Mouse (Mus musculus) liver, embryonic 16.5 days (tissue): Measurements from ENCODE around the gene Akp3. TPM values are rescaled to one million over a fixed set of nuclear protein-coding genes. Genes with fewer than 3 reads are reported as not detected.
A peak's percentile ranks its signal among the peaks of the same experiment; 100 is the strongest.

Experiments
- ATAC-seq: fragments of 200-750 bp; cut with Nextera tagmentation; 2 replicates; pipeline ENCODE4 v1.8.0; 2017; ENCODE audit warnings: low read depth, mild to moderate bottlenecking, moderate number of reproducible peaks, moderate library complexity
- H3K27ac ChIP-seq: fragments of 300-500 bp; sonication (generic); 2 replicates; pipeline ENCODE4 v1.5.1; 2014; ENCODE audit warnings: mild to moderate bottlenecking, low read length
- H3K27me3 ChIP-seq: fragments of 300-500 bp; sonication (generic); 2 replicates; pipeline ENCODE4 v1.6.1; 2014; ENCODE audit warnings: low read depth, low read length, mixed read lengths; ENCODE audit not compliant: control insufficient read depth, insufficient read depth
- H3K36me3 ChIP-seq: fragments of 300-500 bp; sonication (generic); 2 replicates; pipeline ENCODE4 v1.6.1; 2014; ENCODE audit warnings: mild to moderate bottlenecking; ENCODE audit not compliant: control insufficient read depth, insufficient read depth
- H3K4me1 ChIP-seq: fragments of 300-500 bp; sonication (generic); 2 replicates; pipeline ENCODE4 v1.6.1; 2014; ENCODE audit warnings: low read depth, low read length, mixed read lengths; ENCODE audit not compliant: control insufficient read depth
- H3K4me2 ChIP-seq: fragments of 300-500 bp; sonication (generic); 2 replicates; pipeline ENCODE4 v1.6.1; 2014; ENCODE audit warnings: low read depth, low read length, mixed read lengths
- H3K4me3 ChIP-seq: fragments of 300-500 bp; sonication (generic); 2 replicates; pipeline ENCODE4 v1.5.1; 2014; ENCODE audit warnings: low read depth, mild to moderate bottlenecking, low read length
- H3K9ac ChIP-seq: fragments of 300-500 bp; sonication (generic); 2 replicates; pipeline ENCODE4 v1.6.1; 2014; ENCODE audit warnings: low read depth, low read length
- H3K9me3 ChIP-seq: fragments of 300-500 bp; sonication (generic); replicated peaks from 2 replicates; pipeline ENCODE4 v1.6.1; 2016; ENCODE audit warnings: low read length; ENCODE audit not compliant: control insufficient read depth
- WGBS: fragments of 180-500 bp; shearing (Covaris S2); extraction: QIAGEN DNeasy Blood & Tissue Kit; methylation state at CpG from one replicate; pipeline ENCODE4 v1.1.7; 2014; ENCODE audit not compliant: insufficient replicate concordance; 5-methylcytosine and 5-hydroxymethylcytosine counted together
- polyA plus RNA-seq: library from polyadenylated mRNA; unstranded; fragments of >200 nt; fragmentation: Nextera tagmentation; extraction: Ambion mirVana; gene quantifications from 2 replicates; pipeline ENCODE4 v1.2.1, GENCODE M21; 2015

Akp3 gene
- polyA plus RNA-seq, 1 experiment from 2014 or later, result not detected

GRCm38 (mm10) chr1:87143141-87143540 is 18.4 kb downstream of the Akp3 start:
- Histone ChIP-seq H3K27me3 (no peaks in the 10 kb centered on the region), H3K9me3 (no peaks in the 10 kb centered on the region), H3K27ac (no peak overlapping the region), H3K4me3 (no peak overlapping the region), H3K4me2 (no peak overlapping the region), H3K9ac (no peak overlapping the region), H3K36me3 (no peaks in the 10 kb centered on the region), H3K4me1 (no peaks in the 10 kb centered on the region)
- no peak for ATAC-seq
- WGBS, result 62% methylated on average over 10 of the region's 10 CpGs

- Histone ChIP-seq H3K27me3 (peaks cover 33% of the 10 kb centered on the region), H3K9ac (no peak overlapping the region), H3K4me1 (no peaks in the 10 kb centered on the region), H3K27ac (no peak overlapping the region), H3K9me3 (no peaks in the 10 kb centered on the region), H3K36me3 (no peaks in the 10 kb centered on the region), H3K4me2 (no peak overlapping the region), H3K4me3 (no peak overlapping the region)
- no peak for ATAC-seq
- 18% methylated on average over 13 of the region's 13 CpGs for WGBS
Observed at GRCm38 (mm10) chr1:87149422-87149821, 24.6 kb downstream of the Akp3 start.

GRCm38 (mm10) chr1:87151286-87151685 is 26.5 kb downstream of the Akp3 start:
- no peak overlapping the region for H3K27ac ChIP-seq
- ATAC-seq, result no peak
- no peaks in the 10 kb centered on the region for H3K9me3 ChIP-seq
- H3K27me3 ChIP-seq, result peaks cover 51% of the 10 kb centered on the region
- no peaks in the 10 kb centered on the region for H3K4me1 ChIP-seq
- no peak overlapping the region for H3K4me2 ChIP-seq
- no peaks in the 10 kb centered on the region for H3K36me3 ChIP-seq
- no peak overlapping the region for H3K9ac ChIP-seq
- no peak overlapping the region for H3K4me3 ChIP-seq
- 54% methylated on average over 6 of the region's 6 CpGs for WGBS

GRCm38 (mm10) chr1:87153776-87154500 is 29.2 kb downstream of the Akp3 start:
- WGBS, result 1% methylated on average over 72 of the region's 72 CpGs
- no peak overlapping the region for H3K9ac ChIP-seq
- no peak for ATAC-seq
- H3K27me3 ChIP-seq, result peaks cover 72% of the 10 kb centered on the region
- H3K9me3 ChIP-seq, result no peaks in the 10 kb centered on the region
- H3K4me2 ChIP-seq, result peak overlapping the region; percentile 24; the same call in 1 of the 2 replicates
- H3K4me1 ChIP-seq, result no peaks in the 10 kb centered on the region
- H3K4me3 ChIP-seq, result peak overlapping the region; percentile 13; the same call in 1 of the 2 replicates
- no peaks in the 10 kb centered on the region for H3K36me3 ChIP-seq
- H3K27ac ChIP-seq, result no peak overlapping the region

GRCm38 (mm10) chr1:87154501-87155120 is 29.8 kb downstream of the Akp3 start:
- H3K27me3 ChIP-seq, result peaks cover 72% of the 10 kb centered on the region
- ATAC-seq, result no peak
- H3K9ac ChIP-seq, result no peak overlapping the region
- 4% methylated on average over 58 of the region's 58 CpGs for WGBS
- H3K4me1 ChIP-seq, result no peaks in the 10 kb centered on the region
- H3K9me3 ChIP-seq, result no peaks in the 10 kb centered on the region
- H3K4me2 ChIP-seq, result peak overlapping the region; percentile 24; the same call in 1 of the 2 replicates
- H3K36me3 ChIP-seq, result no peaks in the 10 kb centered on the region
- H3K27ac ChIP-seq, result no peak overlapping the region
- peak overlapping the region; percentile 13; the same call in 1 of the 2 replicates for H3K4me3 ChIP-seq

GRCm38 (mm10) chr1:87155531-87156198 is 30.9 kb downstream of the Akp3 start:
- under 1% methylated on average over 43 of the region's 56 CpGs for WGBS
- H3K9me3 ChIP-seq, result no peaks in the 10 kb centered on the region
- H3K27me3 ChIP-seq, result peaks cover 72% of the 10 kb centered on the region
- no peak overlapping the region for H3K27ac ChIP-seq
- H3K4me3 ChIP-seq, result no peak overlapping the region
- no peaks in the 10 kb centered on the region for H3K36me3 ChIP-seq
- no peaks in the 10 kb centered on the region for H3K4me1 ChIP-seq
- no peak overlapping the region for H3K4me2 ChIP-seq
- H3K9ac ChIP-seq, result no peak overlapping the region
- ATAC-seq, result no peak

GRCm38 (mm10) chr1:87156199-87156587 is 31.4 kb downstream of the Akp3 start, which contains the start of gene Ecel1:
TSS of gene Ecel1 (minus strand) at chr1:87156521.
- no peaks in the 10 kb centered on the region for H3K9me3 ChIP-seq
- WGBS, result 2% methylated on average over 12 of the region's 12 CpGs
- no peak within 1 kb of the TSS for H3K4me2 ChIP-seq
- no peak within 1 kb of the TSS for H3K4me3 ChIP-seq
- no peak within 1 kb of the TSS for H3K27ac ChIP-seq
- H3K36me3 ChIP-seq, result no peaks in the 10 kb centered on the region
- peaks cover 72% of the 10 kb centered on the region for H3K27me3 ChIP-seq
- H3K4me1 ChIP-seq, result no peaks in the 10 kb centered on the region
- no peak within 1 kb of the TSS for H3K9ac ChIP-seq
- no peak for ATAC-seq

- 40% methylated on average over 3 of the region's 3 CpGs for WGBS
- Histone ChIP-seq H3K9ac (no peak overlapping the region), H3K9me3 (no peaks in the 10 kb centered on the region), H3K4me1 (no peaks in the 10 kb centered on the region), H3K27me3 (peaks cover 40% of the 10 kb centered on the region), H3K4me3 (no peak overlapping the region), H3K4me2 (no peak overlapping the region), H3K36me3 (no peaks in the 10 kb centered on the region), H3K27ac (no peak overlapping the region)
- ATAC-seq, result no peak
Observed at GRCm38 (mm10) chr1:87159396-87159795, 34.6 kb downstream of the Akp3 start.
